ENCODE assay signal across 17 mouse cellular contexts in the genomic region with DNA sequence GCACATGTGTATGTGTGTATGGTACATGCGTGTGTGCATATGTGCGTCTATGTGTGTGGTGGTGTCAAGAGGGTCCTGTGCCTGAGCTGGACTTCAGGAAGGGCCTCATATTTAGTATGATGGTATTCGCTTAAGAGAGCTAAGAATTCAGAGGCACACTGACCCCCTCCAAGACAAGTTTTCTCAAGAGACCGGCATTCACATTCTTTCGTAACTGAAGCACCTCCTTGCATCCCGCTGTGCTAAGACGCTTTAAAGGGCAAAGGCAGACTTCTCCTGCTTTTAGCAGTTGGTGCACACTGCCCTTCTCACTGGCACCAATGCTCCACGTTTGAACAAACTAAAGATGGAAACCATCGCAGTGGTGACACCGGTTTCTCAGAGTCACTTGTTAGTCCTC.
"Had no signal": no experiment of that assay in that cellular context is flagged by ENCODE, and none has a peak within 500 bp of the region (broad histone marks: within the 10 kb centered on the region; RNA-seq: fewer than 3 reads in every experiment).

No protein-coding gene starts in this region.

- H3K4me1 ChIP-seq: liver, embryonic 13.5 days; liver, embryonic 15.5 days; stomach, embryonic 15.5 days had no signal

- H3K4me3 ChIP-seq: liver, embryonic 13.5 days; liver, embryonic 15.5 days; lung, embryonic 15.5 days; midbrain, embryonic 13.5 days; midbrain, embryonic 15.5 days; neural tube, embryonic 12.5 days; stomach, embryonic 15.5 days had no signal

- H3K4me2 ChIP-seq: liver, embryonic 11.5 days; liver, embryonic 13.5 days; liver, embryonic 15.5 days; lung, embryonic 15.5 days; midbrain, embryonic 11.5 days; midbrain, embryonic 13.5 days; midbrain, embryonic 15.5 days; neural tube, embryonic 12.5 days; stomach, embryonic 15.5 days had no signal

- DNase-seq: liver; liver, embryonic 13.5 days; liver, postnatal 0 days; right cerebral cortex, postnatal 14 days; thymus, adult 2 months; thymus, postnatal 25 days; thymus, postnatal 4 days had no signal

- H3K27ac ChIP-seq: liver, embryonic 13.5 days; liver, embryonic 15.5 days; lung, embryonic 15.5 days; macrophage; midbrain, embryonic 13.5 days; midbrain, embryonic 15.5 days; neural tube, embryonic 12.5 days; stomach, embryonic 15.5 days; stomach, postnatal 0 days had no signal

- ATAC-seq: liver, postnatal 0 days; midbrain, embryonic 13.5 days; midbrain, embryonic 15.5 days had no signal

- H3K9me3 ChIP-seq: liver, embryonic 13.5 days; liver, embryonic 15.5 days; lung, embryonic 15.5 days; midbrain, embryonic 13.5 days; midbrain, embryonic 15.5 days; neural tube, embryonic 12.5 days; stomach, embryonic 15.5 days had no signal

- H3K9ac ChIP-seq: liver, embryonic 13.5 days; liver, embryonic 15.5 days; liver, postnatal 0 days; lung, embryonic 15.5 days; midbrain, embryonic 13.5 days; midbrain, embryonic 15.5 days; neural tube, embryonic 12.5 days; stomach, embryonic 15.5 days had no signal

- H3K27me3 ChIP-seq: liver, embryonic 13.5 days; liver, embryonic 15.5 days; lung, embryonic 15.5 days; midbrain, embryonic 13.5 days; midbrain, embryonic 15.5 days; neural tube, embryonic 12.5 days; stomach, embryonic 15.5 days had no signal

- H3K36me3 ChIP-seq: liver, embryonic 13.5 days; liver, embryonic 15.5 days; lung, embryonic 15.5 days; midbrain, embryonic 13.5 days; midbrain, embryonic 15.5 days; neural tube, embryonic 12.5 days; stomach, embryonic 15.5 days had no signal
